Mouse (Mus musculus): Measurements from ENCODE around the gene Mcm3ap. TPM values are rescaled to one million over a fixed set of nuclear protein-coding genes. Genes with fewer than 3 reads are reported as not detected.

Gene Mcm3ap
- total RNA-seq (2023), result 74.8 TPM

DNA sequence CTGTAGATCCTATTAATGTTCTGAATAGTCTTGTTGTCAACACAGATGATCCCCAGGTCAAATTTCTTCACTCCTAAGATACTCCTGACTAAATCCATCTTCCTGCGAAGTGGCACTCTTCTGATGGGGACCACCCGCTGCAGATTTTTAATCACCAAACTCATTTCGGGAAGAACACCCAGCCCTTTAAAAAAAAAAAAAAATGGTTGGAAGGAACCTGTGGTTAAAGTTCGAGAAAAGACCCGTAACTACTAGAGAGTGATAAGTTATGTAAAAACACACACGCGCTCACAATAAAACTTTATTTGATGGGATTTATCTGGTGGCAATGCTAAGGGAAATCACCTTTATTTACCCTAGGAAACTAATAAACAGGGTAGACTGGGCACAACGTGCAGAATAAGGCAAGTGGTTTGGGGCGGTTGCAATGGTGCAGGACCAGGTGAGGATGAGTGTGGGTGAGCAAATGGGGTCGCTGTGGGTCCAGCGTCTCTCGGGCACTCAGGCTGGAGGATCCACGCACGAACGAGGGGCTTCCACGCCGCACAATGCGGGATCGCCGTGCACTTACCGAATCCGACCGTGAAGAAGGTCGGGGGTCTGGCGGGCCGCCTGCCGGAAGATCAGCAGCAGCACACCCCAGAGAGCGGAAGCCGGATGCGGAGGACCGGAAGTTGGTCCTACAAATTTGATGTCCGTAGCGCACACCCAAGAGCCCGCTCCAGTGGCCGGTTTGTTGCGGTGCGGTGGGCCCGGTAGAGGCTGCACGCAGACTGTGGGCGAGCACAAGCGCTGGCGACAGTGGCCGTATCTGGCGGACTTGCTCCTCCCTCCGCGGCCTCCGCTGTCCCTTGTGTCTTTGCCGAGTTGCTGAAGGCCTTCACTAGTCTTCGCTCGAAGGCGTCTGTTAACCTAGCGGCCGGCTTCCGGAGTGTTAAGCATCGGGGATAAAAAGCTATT, at the start of gene Mcm3ap, which contains the start of gene Ybey:
Gene Mcm3ap, plus strand, starts transcription at position 725 of the 960 bp plus-strand sequence.
Gene Ybey, minus strand, starts transcription at position 912 of the 960 bp plus-strand sequence.

DNA sequence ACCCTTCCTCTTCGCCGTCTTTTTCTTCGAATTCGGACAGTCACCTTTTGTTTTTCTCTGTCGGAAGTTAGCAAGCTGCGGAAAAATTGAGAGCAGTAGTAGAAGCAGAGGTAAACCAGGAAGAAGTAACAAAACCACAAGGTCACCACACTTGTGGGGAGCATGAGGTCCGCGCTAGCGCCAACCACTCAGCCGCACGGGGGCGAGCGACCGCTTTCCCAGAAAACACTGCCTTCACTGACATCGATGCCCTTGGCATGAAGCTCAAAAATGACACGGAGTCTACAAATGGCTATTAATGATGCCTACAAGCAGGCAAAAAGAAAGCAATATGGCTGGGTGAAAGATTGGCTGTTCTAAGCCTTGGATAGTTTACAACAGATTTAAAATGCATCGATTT, 28.4 kb upstream of the Mcm3ap start, which contains the start of gene AC141477.1:
Gene AC141477.1, minus strand, starts transcription at position 164 of the 400 bp plus-strand sequence.

DNA sequence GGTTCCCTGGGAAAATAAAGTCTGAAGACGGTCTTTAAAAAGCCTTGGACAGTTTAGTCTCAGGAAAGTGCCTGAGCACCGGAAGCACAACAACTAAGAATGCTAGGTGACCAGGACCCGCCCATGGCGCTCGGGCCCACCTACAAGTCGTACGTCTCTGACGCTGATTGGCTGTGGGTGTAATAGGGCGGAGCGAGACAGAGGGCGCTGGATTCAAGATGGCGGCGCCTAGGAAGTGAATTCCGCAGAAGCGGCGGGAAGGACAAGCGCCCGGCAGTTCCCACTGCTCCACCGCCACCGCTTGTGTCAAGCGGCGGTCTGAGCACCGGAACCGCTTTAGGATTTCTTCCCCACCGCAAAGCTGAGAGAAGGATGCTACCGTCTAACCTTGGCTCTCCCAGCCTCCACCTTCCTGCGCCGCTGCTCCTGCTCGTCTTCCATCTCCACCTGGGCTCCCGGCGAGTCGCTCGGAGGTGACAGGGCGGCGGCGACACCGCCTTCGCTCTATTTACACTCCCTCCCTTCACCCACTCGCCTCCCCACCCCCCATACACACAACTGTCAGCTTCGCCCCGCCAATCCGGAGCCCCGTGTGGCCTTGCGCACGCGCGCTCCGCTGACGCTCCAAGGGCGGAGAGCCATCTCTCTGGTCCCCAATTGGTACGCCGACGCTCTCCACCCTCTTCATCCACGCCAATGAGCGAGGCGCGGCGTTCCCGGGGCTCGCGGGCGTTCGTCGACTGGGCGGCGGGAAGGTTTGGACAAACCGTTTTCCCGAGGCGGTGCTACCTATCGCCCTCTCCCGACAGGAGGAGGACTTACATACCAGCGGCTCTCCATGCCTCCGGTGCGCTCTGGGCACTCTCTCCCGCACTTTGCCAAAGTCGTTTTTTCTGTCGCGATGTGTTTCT, 26.3 kb upstream of the Mcm3ap start, which contains the start of gene Pcnt:
Gene Pcnt, minus strand, starts transcription at position 609 of the 911 bp plus-strand sequence.

DNA sequence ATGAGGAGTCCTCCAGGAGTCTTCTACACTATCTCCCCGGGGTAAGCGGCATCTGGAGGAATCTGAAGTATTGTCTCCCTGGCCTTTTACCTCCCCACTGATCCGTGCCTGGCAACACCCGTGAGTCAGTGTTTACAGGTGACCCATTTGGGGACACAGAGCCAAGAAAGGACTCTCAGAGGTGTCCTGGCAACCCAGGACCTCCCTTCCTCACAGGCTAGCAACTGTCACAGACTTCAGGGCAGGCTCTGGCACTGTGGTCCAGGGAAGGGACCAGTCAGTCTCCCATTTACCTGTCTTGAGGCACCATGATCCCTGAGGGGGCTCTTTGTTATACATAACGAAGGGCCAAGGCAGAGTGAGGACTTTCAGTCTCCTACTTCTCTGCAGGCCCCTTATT, 19.9 kb upstream of the Mcm3ap start, which contains the start of gene 2610028H24Rik:
Gene 2610028H24Rik, plus strand, starts transcription at position 231 of the 400 bp plus-strand sequence.

GRCm38 (mm10) chr10:76531375-76531774, 62.6 kb downstream of the Mcm3ap start, which contains the start of gene Lss:
Lss (plus strand) TSS chr10:76531588.

GRCm38 (mm10) chr10:76561972-76562371, 93.2 kb downstream of the Mcm3ap start, which contains the start of gene Spatc1l:
Spatc1l (plus strand) TSS chr10:76562272.

Other genes with a start within 250 kb of the Mcm3ap start
- 8.1 TPM for gene Prmt2, start 231.1 kb upstream of the Mcm3ap start, total RNA-seq (2023)
- not detected for gene S100b, start 215.1 kb upstream of the Mcm3ap start, total RNA-seq (2023)
- 2.6 TPM for gene Dip2a, start 123.6 kb upstream of the Mcm3ap start, total RNA-seq (2023)
- not detected for gene AC141477.1, start 28.5 kb upstream of the Mcm3ap start, total RNA-seq (2023)
- gene Pcnt, start 26.1 kb upstream of the Mcm3ap start, total RNA-seq (2023), result 67.8 TPM
- gene 2610028H24Rik, start 19.8 kb upstream of the Mcm3ap start, total RNA-seq (2023), result not detected
- 1.5 TPM for gene Ybey, start 187 bp downstream of the Mcm3ap start, total RNA-seq (2023)
- gene Lss, start 62.7 kb downstream of the Mcm3ap start, total RNA-seq (2023), result 28.1 TPM
- not detected for gene Spatc1l, start 93.3 kb downstream of the Mcm3ap start, total RNA-seq (2023)
- gene Ftcd, start 106.7 kb downstream of the Mcm3ap start, total RNA-seq (2023), result not detected
- gene Col6a2, start 154.7 kb downstream of the Mcm3ap start, total RNA-seq (2023), result 0.21 TPM